Mouse (Mus musculus): ENCODE data around the gene Ivd. TPM values are rescaled to one million over a fixed set of nuclear protein-coding genes. Genes with fewer than 3 reads are reported as not detected.

The Ivd gene
- 41.8 and 44.7 TPM in 2 replicates for polyA plus RNA-seq (2015; fragmentation: Nextera tagmentation; extraction: Ambion mirVana)

GRCm38 (mm10) chr2:118861454-118862339, at the start of gene Ivd:
Ivd (plus strand) TSS chr2:118861954.
- Histone ChIP-seq H3K9me3 (no peaks in the 10 kb centered on the region), H3K27me3 (no peaks in the 10 kb centered on the region), H3K4me1 (replicated peaks) (peaks cover 17% of the 10 kb centered on the region), H3K4me3 (peak within 1 kb of the TSS; percentile 60), H3K4me2 (peak within 1 kb of the TSS; percentile 83), H3K27ac (peak within 1 kb of the TSS; percentile 75; the same call in 1 of the 2 replicates), H3K36me3 (no peaks in the 10 kb centered on the region; the same call in 1 of the 2 replicates), H3K9ac (peak within 1 kb of the TSS; percentile 80)
- ATAC-seq (ENCODE audit: low FRiP score) = peak; percentile 100
- WGBS = under 1% methylated on average over 34 of the region's 34 CpGs

- Histone ChIP-seq H3K27ac (no peak overlapping the region), H3K9me3 (no peaks in the 10 kb centered on the region), H3K4me2 (no peak overlapping the region), H3K9ac (no peak overlapping the region), H3K4me3 (no peak overlapping the region), H3K36me3 (no peaks in the 10 kb centered on the region), H3K27me3 (no peaks in the 10 kb centered on the region), H3K4me1 (replicated peaks) (peaks cover 18% of the 10 kb centered on the region)
- 65% methylated on average over 1 of the region's 1 CpGs for WGBS
- ATAC-seq (ENCODE audit: low FRiP score) = no peak
These were observed 49.0 kb upstream of the Ivd start for GRCm38 (mm10) chr2:118812724-118813123.

DNA sequence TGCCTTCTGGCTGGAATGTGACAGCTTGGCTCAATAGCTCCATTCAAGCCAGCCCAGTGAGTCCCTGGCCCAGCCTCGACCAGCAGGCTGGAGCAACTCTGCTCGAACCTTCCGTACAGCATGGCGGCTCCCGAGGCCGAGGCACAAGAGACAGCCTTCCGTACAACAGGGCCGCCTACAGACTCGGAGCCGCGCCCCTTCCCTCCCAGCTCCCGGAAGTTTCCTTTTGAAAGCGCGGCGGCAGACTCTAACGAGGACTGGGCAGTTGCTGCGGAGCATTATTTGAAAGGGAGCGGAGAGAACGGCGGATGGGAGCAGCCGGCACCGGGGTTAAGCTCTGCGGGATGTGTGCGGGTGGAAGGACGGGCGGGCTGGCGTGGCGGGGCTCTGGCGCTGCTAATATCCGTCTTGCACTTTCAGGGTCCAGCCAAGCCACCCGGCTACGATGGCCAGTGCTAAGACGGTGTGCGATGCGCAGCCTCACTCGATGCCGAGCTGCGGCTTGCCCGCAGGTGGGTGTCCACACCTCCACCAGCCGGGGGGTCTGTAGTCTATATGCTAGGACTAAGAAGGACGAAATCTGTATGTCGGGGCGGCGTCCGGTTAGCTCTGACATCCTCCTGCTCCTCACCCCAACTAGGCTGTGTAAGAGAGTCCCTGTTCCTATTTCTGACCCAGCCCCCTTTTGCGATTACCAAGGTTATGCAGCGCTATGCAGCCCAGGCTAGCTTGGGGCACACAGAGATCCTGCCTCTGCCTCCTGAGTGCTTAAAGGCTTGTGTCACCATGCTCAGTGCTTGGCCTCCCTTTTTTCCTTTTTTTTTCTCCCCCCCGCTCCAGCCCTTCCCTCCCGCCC, 47.5 kb upstream of the Ivd start, which contains the start of gene Knstrn:
Knstrn (plus strand) TSS at position 23 of the 856 bp plus-strand sequence.
- H3K27me3 ChIP-seq = no peaks in the 10 kb centered on the region
- H3K4me1 ChIP-seq (replicated peaks) = peaks cover 18% of the 10 kb centered on the region
- no peaks in the 10 kb centered on the region; the same call in 1 of the 2 replicates for H3K36me3 ChIP-seq
- ATAC-seq (ENCODE audit: low FRiP score) = peak; percentile 97
- peak within 1 kb of the TSS; percentile 95 for H3K4me2 ChIP-seq
- H3K4me3 ChIP-seq = peak within 1 kb of the TSS; percentile 64
- H3K9ac ChIP-seq = peak within 1 kb of the TSS; percentile 70
- no peaks in the 10 kb centered on the region for H3K9me3 ChIP-seq
- H3K27ac ChIP-seq = no peak within 1 kb of the TSS
- under 1% methylated on average over 49 of the region's 49 CpGs for WGBS

GRCm38 (mm10) chr2:118822800-118823199, 39.0 kb upstream of the Ivd start:
- 96% methylated on average over 5 of the region's 5 CpGs for WGBS
- no peaks in the 10 kb centered on the region for H3K4me1 ChIP-seq (replicated peaks)
- no peak for ATAC-seq (ENCODE audit: low FRiP score)
- H3K4me3 ChIP-seq = no peak overlapping the region
- H3K9ac ChIP-seq = no peak overlapping the region
- no peak overlapping the region for H3K4me2 ChIP-seq
- H3K36me3 ChIP-seq = peaks cover 26% of the 10 kb centered on the region
- no peak overlapping the region for H3K27ac ChIP-seq
- H3K27me3 ChIP-seq = no peaks in the 10 kb centered on the region
- H3K9me3 ChIP-seq = no peaks in the 10 kb centered on the region

DNA sequence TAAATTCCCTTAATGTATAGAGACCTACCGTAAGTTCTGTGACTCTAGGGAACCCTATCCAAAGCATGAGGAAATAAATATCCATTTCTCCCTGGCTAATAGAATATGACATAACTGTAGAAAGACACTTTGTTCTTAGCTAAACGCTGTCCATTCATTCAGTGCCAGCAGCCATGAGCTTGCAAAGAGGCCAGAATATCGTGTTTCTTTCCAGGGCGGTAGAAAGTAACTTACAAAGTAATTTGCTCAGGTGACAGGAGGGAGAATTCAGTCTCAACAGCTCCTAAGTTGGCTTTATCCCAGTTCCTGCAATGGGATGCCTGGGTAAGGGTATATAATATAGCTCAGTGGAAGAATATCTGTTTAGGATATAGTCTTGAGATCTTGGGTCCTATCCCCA, 37.4 kb upstream of the Ivd start:
- no peak for ATAC-seq (ENCODE audit: low FRiP score)

GRCm38 (mm10) chr2:118829096-118829495, 32.7 kb upstream of the Ivd start:
- no peak for ATAC-seq (ENCODE audit: low FRiP score)
- H3K9ac ChIP-seq = no peak overlapping the region
- no peaks in the 10 kb centered on the region for H3K27me3 ChIP-seq
- no peak overlapping the region for H3K27ac ChIP-seq
- no peak overlapping the region for H3K4me3 ChIP-seq
- H3K36me3 ChIP-seq = peaks cover 28% of the 10 kb centered on the region; the same call in 1 of the 2 replicates
- no peak overlapping the region for H3K4me2 ChIP-seq
- no peaks in the 10 kb centered on the region for H3K9me3 ChIP-seq
- H3K4me1 ChIP-seq (replicated peaks) = no peaks in the 10 kb centered on the region
- 94% methylated on average over 5 of the region's 5 CpGs for WGBS

More for the DNA sequence above, 37.4 kb upstream of the Ivd start:
- WGBS = 99% methylated on average over 4 of the region's 4 CpGs
- Histone ChIP-seq H3K27me3 (no peaks in the 10 kb centered on the region), H3K27ac (no peak overlapping the region), H3K4me2 (no peak overlapping the region), H3K9ac (no peak overlapping the region), H3K9me3 (no peaks in the 10 kb centered on the region), H3K4me3 (no peak overlapping the region), H3K36me3 (peaks cover 27% of the 10 kb centered on the region), H3K4me1 (replicated peaks) (no peaks in the 10 kb centered on the region)

DNA sequence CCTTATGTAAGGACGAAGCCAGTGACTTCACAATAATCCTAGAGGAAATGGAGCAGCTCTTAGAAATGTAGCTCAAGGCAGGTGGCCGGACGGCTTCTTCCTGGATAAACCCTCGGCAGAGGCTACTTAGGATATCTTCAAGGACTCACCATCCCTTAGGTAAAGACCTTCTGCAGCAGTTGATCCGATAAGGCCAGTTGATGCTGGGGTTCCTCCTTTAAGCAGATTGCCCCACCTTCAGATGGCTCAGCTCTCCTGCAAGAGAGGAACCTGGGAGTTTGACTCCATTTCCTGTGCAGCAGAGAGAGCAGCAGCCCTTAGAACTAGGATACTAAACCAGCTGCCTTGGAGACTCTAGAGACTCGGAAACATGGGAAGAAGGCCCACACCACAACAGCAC, 27.7 kb upstream of the Ivd start:
- no peak for ATAC-seq (ENCODE audit: low FRiP score)

DNA sequence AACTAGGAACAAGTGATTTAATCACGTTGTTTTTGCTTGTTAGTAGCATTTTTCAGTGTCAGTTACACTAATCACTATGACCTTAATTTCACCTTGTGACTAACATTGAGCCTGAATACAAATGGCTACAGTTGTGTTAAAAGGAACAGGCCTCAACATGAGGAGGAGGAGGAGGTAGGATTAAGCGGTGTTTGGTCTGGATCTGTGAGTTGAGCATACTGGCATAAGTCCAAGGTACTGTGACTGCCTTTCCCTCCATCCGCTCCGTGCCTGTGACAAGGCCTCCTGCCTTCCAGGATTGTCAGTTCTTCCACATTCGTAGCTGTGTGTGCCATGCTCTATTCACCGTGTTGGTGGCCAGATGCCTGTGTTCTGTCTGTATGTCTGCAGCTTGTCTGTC, 26.6 kb upstream of the Ivd start:
- Histone ChIP-seq H3K27ac (no peak overlapping the region), H3K4me1 (replicated peaks) (no peaks in the 10 kb centered on the region), H3K9me3 (no peaks in the 10 kb centered on the region), H3K9ac (no peak overlapping the region), H3K27me3 (no peaks in the 10 kb centered on the region), H3K4me2 (no peak overlapping the region), H3K4me3 (no peak overlapping the region), H3K36me3 (0 out of 2 replicates have a peak, but pooled peaks cover 12% of the 10 kb centered on the region)
- 91% methylated on average over 6 of the region's 6 CpGs for WGBS
- no peak for ATAC-seq (ENCODE audit: low FRiP score)

More for the DNA sequence above, 27.7 kb upstream of the Ivd start:
- Histone ChIP-seq H3K27ac (no peak overlapping the region), H3K36me3 (0 out of 2 replicates have a peak, but pooled peaks cover 12% of the 10 kb centered on the region), H3K27me3 (no peaks in the 10 kb centered on the region), H3K4me3 (no peak overlapping the region), H3K4me1 (replicated peaks) (no peaks in the 10 kb centered on the region), H3K4me2 (no peak overlapping the region), H3K9ac (no peak overlapping the region), H3K9me3 (no peaks in the 10 kb centered on the region)
- WGBS = 92% methylated on average over 6 of the region's 6 CpGs

GRCm38 (mm10) chr2:118838330-118838729, 23.4 kb upstream of the Ivd start:
- H3K9me3 ChIP-seq = no peaks in the 10 kb centered on the region
- ATAC-seq (ENCODE audit: low FRiP score) = no peak

GRCm38 (mm10) chr2:118841186-118841585, 20.6 kb upstream of the Ivd start:
- H3K36me3 ChIP-seq = no peaks in the 10 kb centered on the region
- H3K4me2 ChIP-seq = no peak overlapping the region
- WGBS = 83% methylated on average over 5 of the region's 5 CpGs
- ATAC-seq (ENCODE audit: low FRiP score) = no peak
- no peaks in the 10 kb centered on the region for H3K4me1 ChIP-seq (replicated peaks)
- no peak overlapping the region for H3K4me3 ChIP-seq
- no peaks in the 10 kb centered on the region for H3K27me3 ChIP-seq
- H3K9ac ChIP-seq = no peak overlapping the region
- no peaks in the 10 kb centered on the region for H3K9me3 ChIP-seq
- no peak overlapping the region for H3K27ac ChIP-seq

More at GRCm38 (mm10) chr2:118838330-118838729, 23.4 kb upstream of the Ivd start:
- no peaks in the 10 kb centered on the region for H3K36me3 ChIP-seq
- H3K9ac ChIP-seq = no peak overlapping the region
- H3K4me1 ChIP-seq (replicated peaks) = no peaks in the 10 kb centered on the region
- no peak overlapping the region for H3K4me2 ChIP-seq
- no peak overlapping the region for H3K27ac ChIP-seq
- H3K4me3 ChIP-seq = no peak overlapping the region
- WGBS = 48% methylated on average over 5 of the region's 5 CpGs
- H3K27me3 ChIP-seq = no peaks in the 10 kb centered on the region

- H3K4me2 ChIP-seq = no peak overlapping the region
- H3K4me1 ChIP-seq (replicated peaks) = no peaks in the 10 kb centered on the region
- H3K4me3 ChIP-seq = no peak overlapping the region
- 86% methylated on average over 4 of the region's 4 CpGs for WGBS
- no peaks in the 10 kb centered on the region for H3K9me3 ChIP-seq
- no peaks in the 10 kb centered on the region for H3K27me3 ChIP-seq
- no peak for ATAC-seq (ENCODE audit: low FRiP score)
- no peak overlapping the region for H3K9ac ChIP-seq
- H3K36me3 ChIP-seq = no peaks in the 10 kb centered on the region
- H3K27ac ChIP-seq = no peak overlapping the region
These were observed 20.0 kb upstream of the Ivd start for GRCm38 (mm10) chr2:118841774-118842173.

- no peak for ATAC-seq (ENCODE audit: low FRiP score)
- Histone ChIP-seq H3K9ac (no peak overlapping the region), H3K4me3 (no peak overlapping the region), H3K27me3 (no peaks in the 10 kb centered on the region; the same call in 1 of the 2 replicates), H3K9me3 (no peaks in the 10 kb centered on the region), H3K27ac (no peak overlapping the region), H3K4me1 (replicated peaks) (no peaks in the 10 kb centered on the region), H3K4me2 (no peak overlapping the region), H3K36me3 (no peaks in the 10 kb centered on the region)
- 88% methylated on average over 3 of the region's 3 CpGs for WGBS
These were observed 17.3 kb upstream of the Ivd start for GRCm38 (mm10) chr2:118844427-118844826.
